Mouse (Mus musculus): Measurements from ENCODE around the gene Fbln1.
A peak's percentile ranks its signal among the peaks of the same experiment; 100 is the strongest.

Fbln1 gene

DNA sequence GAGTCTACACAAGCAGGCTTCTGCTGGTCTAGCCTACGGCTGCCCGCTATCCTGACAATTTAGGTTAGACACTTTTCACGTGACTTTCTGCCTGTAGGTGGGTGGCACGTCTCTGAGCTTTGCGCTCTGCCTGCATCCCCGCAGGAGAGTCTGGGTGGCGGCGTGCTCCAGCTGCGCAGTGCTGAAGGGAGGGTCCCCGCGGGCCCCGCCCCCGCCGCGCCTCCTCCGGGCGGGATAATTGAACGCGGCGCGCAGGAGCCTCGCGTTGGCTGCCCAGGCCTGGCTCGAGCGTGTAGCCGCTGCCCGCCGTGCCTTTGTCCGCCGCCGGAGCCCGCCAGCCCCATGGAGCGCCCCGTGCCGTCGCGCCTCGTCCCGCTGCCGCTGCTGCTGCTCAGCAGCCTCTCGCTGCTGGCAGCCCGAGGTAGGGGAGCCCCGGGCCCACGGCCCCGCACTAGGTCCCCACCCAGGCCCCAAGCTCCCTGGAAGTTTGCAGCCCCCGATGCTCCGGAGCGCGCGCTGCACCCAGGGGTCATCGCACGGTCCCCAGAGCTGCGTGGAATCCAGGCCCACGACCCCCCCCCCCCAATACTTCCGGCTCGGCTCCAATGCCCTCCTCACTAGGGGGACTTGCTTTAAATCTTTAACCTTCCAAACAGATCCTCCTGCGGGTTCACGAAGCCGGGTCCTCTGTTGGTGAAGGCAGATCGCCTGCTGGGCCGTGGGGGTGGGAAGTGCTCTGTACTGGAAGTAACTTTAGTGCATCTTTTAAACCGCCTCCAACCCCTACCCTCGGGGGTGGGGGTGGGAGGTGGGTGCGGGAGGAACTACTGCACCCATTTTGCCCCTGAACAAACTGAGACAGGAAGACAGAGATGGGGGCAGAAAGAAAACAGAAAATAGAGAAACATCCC lies at the start of gene Fbln1:
Fbln1 (plus strand) TSS at position 158 of the 911 bp plus-strand sequence.
- peak; percentile 78 to 92 for DNase-seq (ENCODE audit: inconsistent age in 2 of 2, low spot score in 1 of 2)

DNA sequence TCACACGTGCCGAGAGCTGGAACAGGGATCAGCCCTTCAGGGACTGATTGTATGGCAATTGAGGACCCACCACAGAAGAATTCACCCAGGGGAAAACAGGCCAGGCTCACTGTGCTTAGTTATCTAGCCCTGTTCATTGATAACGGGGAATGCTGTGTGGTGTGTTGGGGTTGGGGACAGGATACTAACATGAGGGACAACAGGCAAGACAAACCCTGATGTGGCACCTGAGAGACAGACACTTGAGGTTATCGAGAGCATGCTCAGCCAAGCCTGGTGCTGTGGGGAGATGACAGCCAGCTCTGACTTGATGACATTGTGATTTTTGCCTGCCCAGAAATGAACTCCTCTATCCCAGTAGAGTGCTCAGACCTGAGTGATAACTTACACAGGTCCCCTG lies 49.6 kb upstream of the Fbln1 start:
- DNase-seq (ENCODE audit: inconsistent age in 2 of 2, low spot score in 1 of 2): no peak

DNA sequence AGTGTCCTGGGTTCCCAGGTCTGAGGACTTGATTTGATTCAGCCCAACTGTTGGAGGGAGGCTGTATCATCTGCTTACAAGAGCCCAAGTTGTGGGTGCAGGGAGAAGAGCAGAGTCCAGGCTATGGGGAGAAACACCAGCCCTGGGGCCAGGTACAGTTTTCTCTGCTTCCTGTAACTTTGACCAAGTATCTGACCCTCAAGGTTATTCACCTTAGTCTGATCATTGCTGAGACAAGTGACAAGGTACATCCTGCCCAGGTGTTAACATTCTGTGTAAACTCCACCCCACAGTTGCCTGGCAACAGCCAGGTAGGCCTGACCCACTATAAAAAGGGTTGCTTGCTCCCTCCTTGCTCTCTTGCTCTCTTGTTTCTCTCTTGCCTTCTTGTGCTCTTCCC lies 44.3 kb upstream of the Fbln1 start:
- no peak for DNase-seq (ENCODE audit: inconsistent age in 2 of 2, low spot score in 1 of 2)

DNA sequence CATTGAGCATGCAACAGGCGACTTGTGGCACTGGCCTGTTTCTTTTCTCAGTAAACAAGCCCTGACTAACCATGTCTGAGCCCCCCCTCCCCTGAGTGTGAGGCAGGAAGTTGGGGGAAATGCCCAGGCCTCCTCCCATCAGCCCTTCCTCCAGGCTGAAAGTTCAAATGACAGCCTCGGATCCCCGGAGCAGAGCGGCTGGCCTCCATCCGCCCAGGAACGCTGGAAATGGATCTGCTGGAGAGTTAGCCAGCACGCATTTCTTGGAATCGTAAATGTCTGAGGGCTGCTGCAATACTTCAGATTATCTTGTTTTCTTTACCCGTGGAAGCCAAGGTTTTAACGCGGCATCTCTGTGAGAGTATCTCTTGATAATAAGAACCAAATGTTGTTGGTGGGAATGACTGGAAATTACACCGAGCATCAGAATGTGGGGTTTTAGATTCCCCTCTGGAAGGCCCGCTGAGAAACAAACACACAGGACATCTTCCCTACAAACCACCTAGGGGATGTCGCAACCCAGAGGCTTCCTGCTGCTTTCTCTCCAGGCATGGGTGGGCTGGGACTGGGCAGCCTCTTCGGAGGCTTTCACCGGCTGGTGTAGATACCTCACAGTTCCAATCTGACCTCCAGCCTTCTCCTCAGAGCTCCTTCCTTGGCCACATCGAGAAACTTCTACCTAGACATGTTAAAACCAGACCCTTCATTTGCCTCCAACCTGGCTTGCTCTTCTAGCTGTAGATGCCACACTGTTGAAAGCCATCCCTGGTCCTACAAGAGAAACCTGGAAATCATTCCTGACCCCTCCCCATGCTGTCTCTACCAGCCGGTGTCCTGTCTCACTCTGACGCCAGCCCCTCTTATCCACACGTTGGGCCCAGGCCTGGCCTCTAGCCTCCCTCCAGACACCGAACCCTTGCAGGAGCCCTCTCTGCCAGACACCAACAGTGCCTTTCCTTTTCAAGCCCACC lies 42.8 kb upstream of the Fbln1 start:
- no peak for DNase-seq (ENCODE audit: inconsistent age in 2 of 2, low spot score in 1 of 2)

DNA sequence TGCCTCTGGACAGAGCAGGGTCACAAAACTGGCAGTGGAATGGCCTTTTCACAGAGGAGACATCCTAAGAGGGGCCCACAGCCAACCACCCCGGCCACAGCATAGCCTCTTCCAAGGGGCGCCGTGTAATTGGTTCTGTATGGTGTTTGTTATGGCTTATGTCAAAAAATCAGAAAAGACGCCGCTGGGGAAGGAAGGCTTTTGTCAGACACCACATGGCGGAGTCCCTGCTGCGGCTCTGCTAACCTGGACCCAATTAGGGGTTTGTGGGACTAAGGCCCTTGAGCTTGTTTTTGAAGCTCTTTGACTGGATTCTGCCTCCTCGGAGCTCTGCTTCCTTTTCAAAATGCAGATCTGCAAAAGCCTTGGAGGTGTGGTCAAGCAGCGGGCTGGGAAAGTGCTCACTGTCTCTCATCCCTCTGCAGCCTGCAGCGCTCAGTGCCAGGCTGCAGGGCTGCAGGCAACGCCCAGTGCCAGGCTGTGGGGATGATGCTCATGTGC lies 39.3 kb upstream of the Fbln1 start:
- no peak for DNase-seq (ENCODE audit: inconsistent age in 2 of 2, low spot score in 1 of 2)

DNA sequence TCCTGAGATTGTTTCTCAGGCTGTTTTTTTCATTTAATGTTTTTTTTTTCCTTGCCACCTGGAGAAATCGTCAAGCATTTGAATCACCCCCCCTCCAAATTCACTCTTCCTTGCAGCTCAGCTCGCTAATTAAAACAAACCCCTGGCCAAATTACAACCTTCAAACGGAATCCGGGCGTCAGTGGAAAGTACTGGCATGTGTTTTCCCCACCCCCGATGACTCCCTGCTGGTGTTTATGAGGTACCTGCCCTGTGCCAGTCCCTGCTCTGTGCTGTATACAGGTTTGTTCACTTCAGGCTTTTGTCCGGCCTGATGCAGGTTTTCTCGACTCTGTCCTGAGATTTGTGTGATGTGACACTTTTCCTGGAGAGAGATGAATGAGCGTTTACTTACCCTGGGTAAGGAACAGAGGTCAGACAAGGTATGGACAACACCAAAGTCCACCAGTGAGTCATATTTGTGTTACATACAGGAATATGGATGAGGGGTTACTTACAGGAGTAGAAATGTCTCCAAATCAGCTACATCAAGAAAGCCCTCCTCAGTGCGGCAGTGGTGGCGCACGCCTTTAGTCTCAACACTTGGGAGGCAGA lies 38.6 kb upstream of the Fbln1 start:
- DNase-seq (ENCODE audit: inconsistent age in 2 of 2, low spot score in 1 of 2): no peak

DNA sequence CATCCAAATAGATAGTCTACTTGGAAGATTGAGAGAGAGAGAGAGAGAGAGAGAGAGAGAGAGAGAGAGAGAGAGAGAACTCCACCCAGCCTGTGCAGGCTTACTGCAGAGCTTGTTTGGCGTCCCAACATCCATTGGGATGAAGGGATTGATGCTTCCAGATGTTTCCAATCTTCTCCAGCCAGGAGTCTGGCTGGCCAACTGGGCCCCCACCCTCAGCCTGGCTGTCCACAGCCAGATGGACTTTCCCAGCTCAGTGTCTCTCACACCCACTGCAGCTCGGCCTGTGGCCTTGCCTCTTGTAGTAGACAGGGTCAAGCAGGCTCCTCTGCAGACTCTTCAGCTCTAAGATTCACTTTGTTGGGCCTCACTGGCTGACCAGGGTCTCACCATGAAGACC lies 33.7 kb upstream of the Fbln1 start:
- DNase-seq (ENCODE audit: inconsistent age in 2 of 2, low spot score in 1 of 2): no peak

DNA sequence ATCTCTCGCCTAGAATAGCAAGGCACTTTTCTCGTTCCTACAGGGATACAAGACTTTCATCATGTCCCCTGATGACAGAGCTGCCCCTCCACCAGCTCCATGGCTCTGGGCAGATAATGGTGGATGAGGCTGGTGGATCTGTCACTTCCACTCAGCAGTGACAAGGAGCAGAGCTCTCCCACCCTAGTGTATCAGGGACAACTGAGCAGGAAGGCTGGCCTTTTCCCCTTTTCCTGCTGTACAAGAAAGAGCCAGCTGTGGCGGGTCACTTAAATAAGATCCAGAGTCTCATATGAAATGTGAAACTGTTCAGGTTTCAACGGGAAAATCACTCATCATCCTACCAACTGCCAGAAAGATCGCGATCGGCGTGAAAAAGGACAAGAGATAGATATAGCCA lies 32.3 kb upstream of the Fbln1 start:
- peak in 1 of 2 experiments; percentile 29 for DNase-seq (ENCODE audit: inconsistent age in 2 of 2, low spot score in 1 of 2)

DNA sequence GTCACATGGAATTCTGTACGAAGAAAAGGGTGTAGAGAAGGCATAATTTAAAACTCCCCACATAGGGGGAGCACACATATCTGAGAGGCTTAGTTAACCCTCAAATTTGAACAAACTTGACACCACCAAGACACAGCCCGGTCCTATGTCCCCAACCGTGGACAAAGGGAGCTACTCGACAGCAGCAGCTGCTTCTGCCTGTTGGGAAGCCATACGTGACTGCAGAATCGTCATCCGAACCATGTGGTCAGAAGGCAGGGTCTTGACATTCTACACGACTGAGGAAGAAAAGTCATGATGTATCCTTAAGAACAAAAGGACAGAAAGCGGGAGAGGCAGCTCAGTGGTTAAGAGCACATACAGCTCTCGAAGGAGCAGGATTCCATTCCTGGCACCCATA lies 31.7 kb upstream of the Fbln1 start:
- no peak for DNase-seq (ENCODE audit: inconsistent age in 2 of 2, low spot score in 1 of 2)

DNA sequence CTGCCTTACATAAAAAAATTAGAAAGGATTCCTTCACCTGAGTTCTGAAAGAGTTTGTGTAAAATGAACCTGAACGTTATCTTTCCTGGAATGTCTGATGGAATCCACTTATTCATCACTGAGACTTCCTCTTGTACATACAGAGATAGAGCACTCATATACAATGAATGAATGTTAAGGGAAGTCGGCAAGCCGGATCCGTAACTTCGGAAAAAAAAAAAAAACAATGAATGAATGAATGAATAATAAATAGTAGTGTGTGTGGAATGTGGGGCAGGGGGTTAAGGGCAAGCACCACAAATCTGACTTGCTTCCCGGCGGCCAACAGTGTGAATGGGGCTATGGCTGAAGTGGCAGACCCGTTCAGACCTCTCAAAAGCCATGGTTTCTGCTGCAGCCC lies 28.2 kb upstream of the Fbln1 start:
- DNase-seq (ENCODE audit: inconsistent age in 2 of 2, low spot score in 1 of 2): peak in 1 of 2 experiments; percentile 23

DNA sequence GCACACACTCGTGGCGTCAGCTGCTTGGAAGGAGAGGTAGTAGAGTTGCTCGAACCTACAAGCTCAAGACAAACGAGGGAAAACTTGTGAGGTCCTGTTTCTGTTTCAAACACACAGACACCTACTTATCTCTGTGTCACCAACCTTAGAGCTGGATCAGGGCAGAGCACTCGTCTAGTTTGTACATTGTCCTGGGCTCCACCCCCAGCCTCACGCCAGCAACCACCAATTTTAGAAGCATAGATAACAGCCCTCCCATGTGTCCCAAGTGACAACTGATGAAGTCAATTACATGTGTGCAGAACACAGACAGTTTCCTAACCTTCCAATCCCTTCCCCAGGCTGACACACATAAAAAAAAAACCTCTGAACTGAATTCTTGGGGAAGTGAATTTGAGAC lies 27.6 kb upstream of the Fbln1 start:
- no peak for DNase-seq (ENCODE audit: inconsistent age in 2 of 2, low spot score in 1 of 2)

DNA sequence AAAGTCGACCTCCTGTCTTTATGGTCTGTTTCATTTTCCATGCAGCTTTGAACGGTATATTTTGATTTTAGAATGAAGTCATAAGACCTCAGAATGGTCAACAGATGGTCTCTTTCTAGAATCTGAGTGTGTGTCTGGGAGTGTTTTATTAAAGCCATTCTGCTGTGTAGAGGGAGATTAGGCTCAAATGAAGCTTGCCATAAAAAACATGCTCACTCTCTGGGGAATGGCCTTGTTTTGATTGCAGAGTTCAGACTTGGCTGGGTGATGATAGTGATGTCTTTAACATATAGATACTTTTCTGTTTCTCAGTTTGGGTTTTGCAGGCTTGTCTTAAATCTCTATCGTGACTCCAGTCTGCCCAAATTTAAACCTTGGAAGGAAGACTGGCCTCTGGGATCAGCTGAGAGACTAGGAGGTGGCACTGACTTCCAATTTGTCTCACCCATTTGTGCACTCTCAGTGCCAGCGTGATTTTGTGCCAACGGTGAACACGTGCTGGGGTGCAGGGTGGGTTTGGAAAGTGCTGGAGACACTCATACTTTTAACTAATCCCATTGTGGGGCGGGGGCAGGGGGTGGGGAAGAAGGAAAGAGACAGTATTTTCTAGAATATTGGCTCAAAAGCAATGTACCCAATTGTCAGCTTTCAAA lies 26.1 kb upstream of the Fbln1 start:
- DNase-seq (ENCODE audit: inconsistent age in 2 of 2, low spot score in 1 of 2): no peak

DNA sequence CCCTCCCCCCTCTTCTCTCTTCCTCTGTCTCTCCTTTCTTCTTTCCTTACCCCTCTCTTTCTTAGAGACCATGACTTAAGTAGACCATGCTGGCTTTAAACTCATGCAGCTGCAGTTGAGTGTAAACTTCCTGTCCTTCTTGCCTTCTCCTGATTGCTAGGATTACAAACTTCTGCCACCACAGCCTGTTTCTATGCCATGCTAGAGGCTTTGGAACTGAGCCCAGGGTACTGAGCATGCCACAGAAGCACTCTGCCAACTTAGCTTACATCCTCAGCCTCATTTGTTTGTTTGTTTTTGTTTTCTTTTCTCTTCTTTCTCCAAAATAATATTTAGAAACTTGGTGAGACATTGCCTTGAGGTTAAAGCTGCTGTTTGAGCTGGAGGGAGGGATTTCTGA lies 25.4 kb upstream of the Fbln1 start:
- no peak for DNase-seq (ENCODE audit: inconsistent age in 2 of 2, low spot score in 1 of 2)

DNA sequence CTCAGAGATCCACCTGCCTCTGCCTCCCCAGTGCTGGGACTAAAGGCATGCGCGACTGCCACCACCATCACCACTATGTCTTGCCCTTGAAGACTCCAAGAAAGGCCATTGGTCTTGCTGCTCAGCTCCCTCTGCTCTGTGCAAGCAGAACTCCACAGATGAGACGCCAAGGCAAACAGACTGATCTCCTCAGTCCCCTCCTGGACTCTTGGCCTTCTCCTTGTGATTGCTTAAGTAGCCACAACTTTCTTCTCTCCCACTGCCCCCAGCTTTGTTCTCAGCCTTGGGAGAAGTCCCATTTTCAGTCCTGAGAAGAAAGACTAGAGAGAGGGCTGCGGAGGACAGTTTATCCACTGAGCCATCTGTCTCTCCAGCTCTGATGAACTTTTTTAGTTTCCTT lies 23.7 kb upstream of the Fbln1 start:
- no peak for DNase-seq (ENCODE audit: inconsistent age in 2 of 2, low spot score in 1 of 2)

DNA sequence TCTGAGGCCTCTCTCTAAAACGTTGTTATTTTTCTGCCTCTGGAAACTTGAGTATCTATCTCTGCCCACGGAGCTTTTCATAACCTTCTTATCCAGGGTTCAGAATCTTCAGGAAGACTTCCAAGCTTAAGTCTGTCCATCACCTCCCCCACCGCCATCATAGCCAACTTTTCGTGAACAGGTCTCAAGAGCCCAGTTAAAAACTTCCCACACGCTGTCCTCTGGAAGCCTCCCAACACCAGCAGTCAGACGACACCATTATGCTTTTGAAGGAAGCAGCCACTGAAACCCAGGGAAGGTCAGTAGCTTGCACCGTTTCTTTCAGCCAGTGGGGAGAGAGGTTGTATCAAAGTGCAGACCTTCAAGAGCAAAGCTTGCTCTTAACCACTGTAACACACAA lies 18.8 kb upstream of the Fbln1 start:
- peak in 1 of 2 experiments; percentile 38 for DNase-seq (ENCODE audit: inconsistent age in 2 of 2, low spot score in 1 of 2)

DNA sequence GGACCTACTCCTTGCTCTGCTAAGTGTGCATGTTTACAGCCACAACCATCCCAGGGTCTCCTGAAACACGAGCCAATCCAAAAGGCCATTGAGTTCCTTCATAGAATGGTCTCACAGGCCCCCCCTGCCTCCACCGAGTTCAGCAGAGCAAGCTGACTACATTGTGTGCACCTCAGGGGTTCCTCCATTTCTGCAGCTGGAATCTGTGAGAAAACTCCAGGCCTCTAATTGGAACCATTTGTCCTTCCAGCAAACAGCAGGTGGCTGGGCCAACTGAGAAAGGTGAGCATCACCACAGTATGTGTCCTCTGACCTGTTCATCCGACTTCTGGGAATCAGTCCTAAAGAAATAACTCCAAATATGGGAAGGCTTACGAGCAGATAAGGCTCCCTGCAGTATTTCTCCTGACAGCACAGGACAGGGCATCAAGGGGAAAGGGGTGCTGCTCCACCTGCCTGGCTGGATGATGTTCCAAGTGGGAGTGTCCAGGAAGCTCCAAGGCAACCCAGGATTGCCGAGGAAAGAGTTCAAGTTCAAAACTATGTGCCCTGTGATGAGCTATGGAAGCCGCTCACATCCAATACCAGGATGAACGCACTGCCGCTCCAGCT lies 17.5 kb upstream of the Fbln1 start:
- no peak for DNase-seq (ENCODE audit: inconsistent age in 2 of 2, low spot score in 1 of 2)

DNA sequence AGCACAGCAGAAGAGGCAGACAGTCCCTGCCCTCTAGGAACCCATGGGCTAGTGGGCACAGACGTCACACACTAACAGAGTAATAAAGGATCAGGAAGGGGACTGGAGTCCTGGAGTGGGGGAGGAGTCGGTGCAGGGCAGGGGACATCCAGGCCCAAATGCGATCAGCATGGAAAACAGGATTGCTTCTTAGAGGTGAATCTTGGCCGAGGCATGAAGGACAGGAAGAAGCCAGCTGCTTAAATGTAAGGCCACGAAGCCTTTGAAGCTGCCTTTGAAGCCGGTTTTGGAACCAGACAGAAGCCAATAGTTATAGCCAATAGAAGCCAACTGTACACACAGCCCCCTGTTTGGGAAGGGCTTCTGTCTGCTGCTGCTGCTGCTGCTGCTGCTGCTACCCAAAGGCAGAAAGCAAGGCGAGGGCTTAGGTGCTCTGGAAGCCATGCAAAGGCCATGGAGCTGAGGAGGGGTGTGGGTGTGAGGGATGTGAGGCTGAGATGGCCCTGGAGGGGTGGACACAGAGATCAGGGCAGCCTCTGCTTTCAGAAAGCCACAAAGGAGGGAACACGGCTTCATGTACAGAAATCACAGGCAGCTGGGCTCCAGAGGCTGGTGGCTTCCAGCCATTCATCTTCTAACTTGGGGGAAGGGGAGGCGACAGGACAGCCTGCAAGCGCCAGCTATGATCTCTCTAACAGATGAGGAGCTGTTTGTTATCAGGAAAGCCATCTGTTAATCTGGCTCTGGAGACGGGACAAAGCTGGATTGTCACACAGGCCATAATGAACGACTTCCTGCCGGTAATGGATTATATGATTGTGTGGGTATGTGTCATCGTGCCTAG lies 5.1 kb upstream of the Fbln1 start:
- peak; percentile 50 to 65 for DNase-seq (ENCODE audit: inconsistent age in 2 of 2, low spot score in 1 of 2)

DNA sequence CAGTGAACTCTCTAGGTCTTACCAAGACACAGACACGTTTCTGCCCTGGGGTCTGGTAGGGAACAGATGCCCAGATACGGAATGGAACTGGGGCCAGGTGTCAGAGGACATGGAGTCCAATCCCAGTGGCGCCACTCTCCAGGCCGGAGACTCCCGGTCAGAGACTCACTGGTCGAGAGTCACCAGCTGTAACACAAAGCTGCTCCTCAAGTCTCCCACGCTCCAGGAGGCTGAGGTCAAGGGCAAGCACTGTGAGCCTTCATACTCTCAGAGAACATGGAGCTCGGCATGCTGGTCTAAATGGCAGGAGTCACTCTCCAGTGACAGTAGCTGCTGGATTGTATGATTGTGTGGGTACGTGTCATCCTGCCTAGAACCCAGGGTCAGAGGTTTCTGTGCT lies 3.5 kb upstream of the Fbln1 start:
- no peak for DNase-seq (ENCODE audit: inconsistent age in 2 of 2, low spot score in 1 of 2)

DNA sequence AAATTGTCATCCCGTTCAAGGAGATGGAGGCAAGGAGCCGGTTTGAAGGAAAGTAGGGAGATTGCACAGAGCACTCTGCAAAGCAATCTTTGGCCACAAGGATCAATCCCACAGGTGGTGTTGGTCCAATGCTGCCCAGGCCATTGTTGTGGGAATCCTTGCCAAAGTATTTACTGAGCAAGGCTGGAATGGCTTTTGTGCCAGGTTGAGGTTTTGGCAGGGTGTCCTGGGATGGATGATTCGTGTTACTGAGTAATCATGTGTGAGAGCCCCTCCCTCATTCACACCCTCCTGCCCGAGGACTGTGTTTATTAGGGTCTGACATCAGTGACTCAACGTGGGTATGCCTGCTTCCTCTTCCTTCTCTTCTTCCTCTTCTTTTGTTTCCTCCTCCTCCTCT lies 3.0 kb upstream of the Fbln1 start:
- peak in 1 of 2 experiments; percentile 27 for DNase-seq (ENCODE audit: inconsistent age in 2 of 2, low spot score in 1 of 2)
